Mouse (Mus musculus) liver, embryonic 14.5 days (tissue): Measurements from ENCODE around the gene Gca. TPM values are rescaled to one million over a fixed set of nuclear protein-coding genes. Genes with fewer than 3 reads are reported as not detected.
"Not testable (repeated sequence)": the region's sequence is repeated elsewhere in the genome, so short reads cannot be mapped to it uniquely, and the experiment has no call there.

ENCODE experiments used
- ATAC-seq: fragments of 200-750 bp; cut with Nextera tagmentation; 2 replicates; pipeline ENCODE4 v1.8.0; 2017; ENCODE audit warnings: moderate number of reproducible peaks, mild to moderate bottlenecking, moderate library complexity; ENCODE audit not compliant: insufficient read depth
- DNase-seq, 3 experiments: peaks; one replicate each; pipeline ENCODE4 v3.0.0-alpha.2; 2012 to 2013; ENCODE audit warnings: low read depth in 3 of 3, low spot score in 3 of 3
- H3K27ac ChIP-seq: fragments of 300-500 bp; sonication (generic); 2 replicates; pipeline ENCODE4 v1.5.1; 2014; ENCODE audit warnings: moderate library complexity, mild to moderate bottlenecking, control low read depth, inconsistent platforms
- H3K27me3 ChIP-seq: fragments of 300-500 bp; sonication (generic); 2 replicates; pipeline ENCODE4 v1.6.1; 2014; ENCODE audit warnings: mild to moderate bottlenecking, low read length, moderate library complexity; ENCODE audit not compliant: control insufficient read depth, insufficient read depth
- H3K36me3 ChIP-seq: fragments of 300-500 bp; sonication (generic); replicated peaks from 2 replicates; pipeline ENCODE4 v1.6.1; 2014; ENCODE audit warnings: low read depth; ENCODE audit not compliant: control insufficient read depth, insufficient read depth
- H3K4me1 ChIP-seq, 2 experiments: fragments of 200-500 bp in 1 of 2; fragments of 300-500 bp in 1 of 2; sonication (generic) in 1 of 2; replicated peaks; 2 replicates each; pipeline ENCODE4 v1.6.1; 2012 to 2014; ENCODE audit warnings: antibody characterized with exemption in 1 of 2, inconsistent platforms in 1 of 2, low read length in 1 of 2; ENCODE audit not compliant: control insufficient read depth in 2 of 2, insufficient read depth in 2 of 2
- H3K4me2 ChIP-seq: fragments of 300-500 bp; sonication (generic); 2 replicates; pipeline ENCODE4 v1.6.1; 2014; ENCODE audit warnings: low read depth, mild to moderate bottlenecking, control low read depth, moderate library complexity
- H3K4me3 ChIP-seq, 2 experiments: fragments of 200-500 bp in 1 of 2; fragments of 300-500 bp in 1 of 2; sonication (generic) in 1 of 2; 2 replicates each; pipeline ENCODE4 v1.5.1; 2012 to 2014; ENCODE audit warnings: low read depth in 2 of 2, low read length in 2 of 2, mild to moderate bottlenecking in 2 of 2, control low read depth in 1 of 2, inconsistent platforms in 1 of 2, moderate library complexity in 1 of 2; ENCODE audit not compliant: insufficient read depth in 1 of 2
- H3K9ac ChIP-seq: fragments of 300-500 bp; sonication (generic); replicated peaks from 2 replicates; pipeline ENCODE4 v1.6.1; 2014; ENCODE audit warnings: mild to moderate bottlenecking, control low read depth, moderate library complexity
- H3K9me3 ChIP-seq: fragments of 300-500 bp; sonication (generic); 2 replicates; pipeline ENCODE4 v1.6.1; 2016; ENCODE audit warnings: low read length, mixed read lengths; ENCODE audit not compliant: control insufficient read depth
- CTCF ChIP-seq: IDR thresholded peaks from 2 replicates; pipeline ENCODE4 v1.5.1; 2016; ENCODE audit warnings: antibody characterized with exemption, low read depth, control low read depth
- EP300 ChIP-seq: IDR thresholded peaks from 2 replicates; pipeline ENCODE4 v1.6.1; 2016; ENCODE audit warnings: antibody characterized with exemption, low read depth
- WGBS: fragments of 180-500 bp; shearing (Covaris S2); extraction: QIAGEN DNeasy Blood & Tissue Kit; methylation state at CpG from one replicate; pipeline ENCODE4 v1.1.7; 2014; ENCODE audit not compliant: insufficient replicate concordance; 5-methylcytosine and 5-hydroxymethylcytosine counted together
- polyA plus RNA-seq, 2 experiments: library from polyadenylated mRNA; depleted of rRNA in 1 of 2; stranded (reverse) in 1 of 2; unstranded in 1 of 2; fragments of >200 nt; fragmentation: Nextera tagmentation in 1 of 2; extraction: Ambion mirVana in 1 of 2; gene quantifications; 2 replicates each; pipeline versions ENCODE4 v1.2.1 to v1.2.3; 2012 to 2014

The Gca gene
- polyA plus RNA-seq, 2 experiments, result 2.1 to 2.8 TPM

DNA sequence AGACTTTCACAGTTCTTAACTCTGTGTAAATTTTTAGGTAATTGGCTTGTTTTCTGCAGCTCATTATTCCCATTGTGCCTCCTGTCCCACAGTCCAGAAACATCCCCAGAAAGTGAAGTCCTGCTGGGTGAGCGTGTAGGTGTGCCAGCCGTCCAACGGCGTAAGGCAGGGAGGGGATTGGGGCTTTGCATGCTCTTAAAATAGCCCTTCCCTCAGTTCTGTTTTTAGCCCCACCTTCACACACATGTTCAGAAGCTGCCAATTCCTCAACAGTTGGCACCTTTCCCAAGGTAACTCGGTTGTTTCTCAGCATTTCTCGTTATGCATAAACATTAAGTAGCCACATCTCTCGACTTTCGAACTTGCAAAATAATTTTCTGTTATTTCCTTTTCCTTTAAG lies 17.6 kb downstream of the Gca start:
- no peak for DNase-seq
- no peaks in the 10 kb centered on the region for H3K27me3 ChIP-seq
- no peak for ATAC-seq
- H3K27ac ChIP-seq, result no peak overlapping the region
- WGBS, result 66% methylated on average over 8 of the region's 8 CpGs
- H3K9ac ChIP-seq, result no peak overlapping the region
- no peak overlapping the region for H3K4me3 ChIP-seq
- H3K9me3 ChIP-seq, result no peaks in the 10 kb centered on the region
- H3K36me3 ChIP-seq, result no peaks in the 10 kb centered on the region
- H3K4me2 ChIP-seq, result no peak overlapping the region
- no peak for TF ChIP-seq EP300
- H3K4me1 ChIP-seq, result 0 out of 4 replicates have a peak, but pooled peaks cover 0 to 2% of the 10 kb centered on the region in 2 experiments

DNA sequence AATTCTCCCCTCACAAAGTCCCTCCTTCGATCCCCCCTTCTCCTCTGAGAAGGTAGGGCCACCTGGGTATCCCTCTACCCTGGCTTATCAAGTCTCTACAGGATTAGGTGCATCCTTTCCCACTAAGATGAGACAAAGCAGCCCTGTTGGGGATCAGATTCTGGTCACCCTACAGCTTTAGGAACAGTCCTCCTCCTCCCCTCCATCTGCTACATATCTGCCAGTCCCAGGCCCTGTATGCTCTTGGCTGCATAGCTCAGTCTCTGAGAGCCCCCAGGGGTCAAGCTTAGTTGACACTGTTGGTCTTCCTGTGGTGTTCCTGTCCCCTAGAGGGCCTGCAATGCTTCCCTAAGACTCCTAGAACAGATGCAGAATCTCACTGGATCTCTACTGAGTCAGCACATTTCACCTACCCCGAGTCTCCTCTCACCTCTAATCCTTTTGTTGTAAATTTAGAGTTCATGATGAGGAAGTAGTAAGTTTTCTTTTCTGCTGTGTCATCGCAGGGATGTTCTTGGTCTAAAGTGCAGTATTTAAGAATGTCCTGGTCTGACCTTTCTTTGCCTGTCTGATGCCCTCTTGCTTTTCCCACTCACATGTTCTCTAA lies 21.0 kb downstream of the Gca start:
- DNase-seq, result no peak
- WGBS, result 31% methylated on average over 3 of the region's 3 CpGs

DNA sequence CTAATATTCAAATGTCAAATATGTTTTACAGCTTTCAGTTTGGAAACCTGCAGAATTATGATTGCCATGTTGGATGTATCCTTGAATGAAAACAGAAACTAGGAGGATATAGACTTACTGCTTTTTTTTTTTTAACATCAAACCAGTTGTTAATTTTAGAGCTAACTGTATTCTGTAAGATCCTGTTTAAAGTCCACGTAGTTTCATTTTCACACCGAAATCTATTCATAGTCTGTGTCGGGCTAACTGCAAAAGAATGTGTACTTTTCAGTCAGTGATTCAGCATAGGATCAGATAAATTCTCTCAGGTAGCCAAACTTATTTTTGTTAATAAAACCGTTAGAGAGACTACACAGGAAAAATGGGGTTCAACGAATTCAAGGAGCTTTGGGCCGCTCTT lies 21.8 kb downstream of the Gca start:
- H3K4me1 ChIP-seq, result 0 out of 4 replicates have a peak, but pooled peaks cover 0 to 2% of the 10 kb centered on the region in 2 experiments
- H3K27ac ChIP-seq, result no peak overlapping the region
- no peak for TF ChIP-seq EP300
- TF ChIP-seq CTCF, result no peak
- H3K36me3 ChIP-seq, result no peaks in the 10 kb centered on the region
- DNase-seq (no peak), ATAC-seq (no peak)
- H3K4me3 ChIP-seq, result no peak overlapping the region
- H3K4me2 ChIP-seq, result no peak overlapping the region
- 54% methylated on average over 6 of the region's 6 CpGs for WGBS
- no peak overlapping the region for H3K9ac ChIP-seq
- H3K9me3 ChIP-seq, result no peaks in the 10 kb centered on the region
- H3K27me3 ChIP-seq, result no peaks in the 10 kb centered on the region

More for the DNA sequence above, 21.0 kb downstream of the Gca start:
- Histone ChIP-seq H3K27me3 (no peaks in the 10 kb centered on the region), H3K9me3 (no peaks in the 10 kb centered on the region), H3K4me1 (0 out of 4 replicates have a peak, but pooled peaks cover 0 to 2% of the 10 kb centered on the region in 2 experiments), H3K4me2 (no peak overlapping the region), H3K27ac (no peak overlapping the region), H3K4me3 (no peak overlapping the region), H3K9ac (no peak overlapping the region), H3K36me3 (no peaks in the 10 kb centered on the region)
- no peak for ATAC-seq
- TF ChIP-seq CTCF, result no peak
- no peak for TF ChIP-seq EP300

DNA sequence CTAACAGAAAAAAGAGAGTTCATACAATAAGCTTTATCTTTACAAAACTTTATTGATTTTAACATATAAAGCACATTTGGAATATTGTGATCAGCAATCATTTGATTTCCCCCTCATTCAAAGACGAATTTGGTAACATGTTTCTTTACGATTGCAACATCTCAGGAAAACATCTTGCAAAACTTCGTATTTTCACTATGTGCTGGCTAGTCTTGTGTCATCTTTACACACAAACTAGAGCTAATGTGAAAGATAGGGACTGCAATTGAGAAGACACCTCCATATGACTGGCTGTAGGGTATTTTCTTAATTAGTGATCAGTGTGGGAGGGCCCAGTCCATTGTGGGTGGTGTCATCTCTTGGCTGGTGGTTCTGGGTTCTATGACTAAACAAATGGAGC lies 42.2 kb downstream of the Gca start:
- Histone ChIP-seq H3K27me3 (no peaks in the 10 kb centered on the region), H3K9me3 (no peaks in the 10 kb centered on the region), H3K4me3 (no peak overlapping the region), H3K4me2 (no peak overlapping the region), H3K27ac (no peak overlapping the region), H3K4me1 (no peaks in the 10 kb centered on the region), H3K9ac (no peak overlapping the region), H3K36me3 (no peaks in the 10 kb centered on the region)
- TF ChIP-seq EP300 (no peak), CTCF (no peak)
- ATAC-seq (no peak), DNase-seq (no peak)
- WGBS, result 48% methylated on average over 3 of the region's 3 CpGs

DNA sequence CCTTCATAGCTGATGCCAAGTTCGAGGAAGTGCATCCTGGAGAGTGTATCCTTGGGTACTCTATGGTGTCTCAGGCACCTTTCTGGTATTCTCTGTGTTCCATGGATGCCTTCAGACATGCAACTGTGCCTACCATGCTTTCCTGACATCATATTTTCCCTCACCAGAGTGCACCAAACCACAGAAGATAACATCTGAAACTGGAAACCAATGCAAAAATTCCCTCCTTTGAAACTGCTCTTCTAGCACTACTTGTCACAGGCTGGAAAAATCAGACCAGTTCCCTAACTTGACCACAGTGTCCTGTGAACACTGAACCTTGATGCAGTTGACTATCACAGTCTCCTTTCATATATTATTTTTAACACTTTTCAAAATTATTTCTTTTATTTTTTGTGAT lies 45.5 kb downstream of the Gca start:
- no peak for TF ChIP-seq CTCF
- no peak for TF ChIP-seq EP300
- ATAC-seq, result no peak
- 33% methylated on average over 1 of the region's 1 CpGs for WGBS
- DNase-seq, result no peak
- Histone ChIP-seq H3K4me1 (no peaks in the 10 kb centered on the region), H3K9me3 (no peaks in the 10 kb centered on the region), H3K27ac (no peak overlapping the region), H3K4me3 (no peak overlapping the region), H3K36me3 (no peaks in the 10 kb centered on the region), H3K4me2 (no peak overlapping the region), H3K9ac (no peak overlapping the region), H3K27me3 (no peaks in the 10 kb centered on the region)

DNA sequence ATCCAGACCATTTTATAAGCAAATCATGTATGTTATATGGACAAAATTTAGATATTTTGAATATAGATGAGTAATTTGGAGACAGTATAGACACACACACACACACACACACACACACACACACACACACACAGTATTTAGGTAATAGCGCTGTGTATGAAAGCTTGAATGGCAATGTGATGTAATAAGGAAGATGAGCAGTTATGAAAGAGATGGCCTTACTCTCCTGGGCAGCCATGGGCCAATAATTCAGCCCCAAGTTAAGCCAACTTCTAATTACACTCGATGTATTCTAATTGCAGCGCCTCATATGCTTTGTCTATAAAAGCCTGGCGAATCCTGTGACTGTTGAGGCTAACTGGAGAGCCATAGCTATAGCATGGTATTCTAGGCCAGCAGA lies 50.3 kb downstream of the Gca start:
- not testable (repeated sequence) for H3K9ac ChIP-seq, ATAC-seq, H3K4me1 ChIP-seq, H3K27ac ChIP-seq, H3K4me2 ChIP-seq, H3K27me3 ChIP-seq, DNase-seq, H3K9me3 ChIP-seq, H3K36me3 ChIP-seq, H3K4me3 ChIP-seq
- 68% methylated on average over 4 of the region's 4 CpGs for WGBS
